Comparison of ENCODE assay signal across 9 mouse cellular contexts in genomic region chr17:26370521-26371245, GRCm38 (mm10). TPM values are rescaled to one million over a fixed set of nuclear protein-coding genes. Genes with fewer than 3 reads are reported as not detected.
A peak's percentile ranks its signal among the peaks of the same experiment; 100 is the strongest.
DNase-seq lines count a peak whose midpoint lies in the region; ATAC-seq and TF ChIP-seq lines count a peak whose summit lies in the region.
"Had no signal": no experiment of that assay in that cellular context is flagged by ENCODE, and none has a peak within 500 bp of the region (broad histone marks: within the 10 kb centered on the region; RNA-seq: fewer than 3 reads in every experiment).

No protein-coding gene starts in this region.

- H3K27me3 ChIP-seq in forebrain, postnatal 0 days (ENCODE audit: insufficient read depth, low read length) = no peaks in the 10 kb centered on the region
- no peaks in the 10 kb centered on the region for H3K27me3 ChIP-seq in forebrain, embryonic 12.5 days
- H3K27me3 ChIP-seq: neural tube, embryonic 13.5 days had no signal

- no peaks in the 10 kb centered on the region for H3K9me3 ChIP-seq in forebrain, postnatal 0 days (ENCODE audit: low read length)
- no peaks in the 10 kb centered on the region for H3K9me3 ChIP-seq in forebrain, embryonic 12.5 days
- H3K9me3 ChIP-seq: neural tube, embryonic 13.5 days had no signal

- no peak overlapping the region for H3K4me2 ChIP-seq in forebrain, postnatal 0 days (ENCODE audit: low read depth)
- no peak overlapping the region for H3K4me2 ChIP-seq in forebrain, embryonic 12.5 days
- H3K4me2 ChIP-seq: neural tube, embryonic 13.5 days had no signal

- peak; percentile 42 for ATAC-seq in forebrain, postnatal 0 days
- ATAC-seq in forebrain, embryonic 12.5 days (ENCODE audit: low FRiP score) = no peak

- WGBS in forebrain, postnatal 0 days = 31% methylated on average over 9 of the region's 9 CpGs
- 47% methylated on average over 9 of the region's 9 CpGs for WGBS in forebrain, embryonic 12.5 days

- intact Hi-C loops in left cerebral cortex, adult 2 months (cut with DNase I) = loop anchor here (2.0 kb wide), 2 partner anchors 50 to 56 kb away; no protein-coding TSS in a partner anchor

- peak; percentile 50 for DNase-seq in forebrain, postnatal 0 days
- DNase-seq in 3134 (ENCODE audit: extremely low read depth, insufficient read length, low spot score) (peak; percentile 32), NIH3T3 (ENCODE audit: low read depth) (peak; percentile 72)
- peak; percentile 53 for DNase-seq in frontal cortex, postnatal 36 days (ENCODE audit: low spot score in 2 of 2)
- peak; percentile 39 to 60 for DNase-seq in left cerebral cortex, adult 2 months (ENCODE audit: extremely low spot score in 1 of 2, low spot score in 2 of 2)
- DNase-seq in right cerebral cortex, adult 18-20 months = peak; percentile 66
- no peak for DNase-seq in ovary, adult 18-20 months (ENCODE audit: low spot score)

- TF ChIP-seq CTCF in forebrain, postnatal 0 days (IDR thresholded peaks at IDR 0.05; ENCODE audit: low read depth) = peak; percentile 57
- TF ChIP-seq CTCF in left cerebral cortex, adult 2 months (IDR thresholded peaks at IDR 0.05) = peak; percentile 65

- no peaks in the 10 kb centered on the region for H3K4me1 ChIP-seq in forebrain, postnatal 0 days (ENCODE audit: insufficient read depth)
- no peaks in the 10 kb centered on the region for H3K4me1 ChIP-seq in forebrain, embryonic 12.5 days

- no peak overlapping the region for H3K27ac ChIP-seq in forebrain, postnatal 0 days (ENCODE audit: low read depth, low read length)
- H3K27ac ChIP-seq in forebrain, embryonic 12.5 days = no peak overlapping the region
- no peak overlapping the region for H3K27ac ChIP-seq in left cerebral cortex, adult 2 months
- H3K27ac ChIP-seq: neural tube, embryonic 13.5 days had no signal

- no peak overlapping the region for H3K4me3 ChIP-seq in forebrain, postnatal 0 days (ENCODE audit: low read depth, low read length)
- no peak overlapping the region for H3K4me3 ChIP-seq in forebrain, embryonic 12.5 days (replicated peaks)
- no peak overlapping the region for H3K4me3 ChIP-seq in left cerebral cortex, adult 2 months
- H3K4me3 ChIP-seq: neural tube, embryonic 13.5 days had no signal

- no peak overlapping the region for H3K9ac ChIP-seq in forebrain, postnatal 0 days
- H3K9ac ChIP-seq in forebrain, embryonic 12.5 days = no peak overlapping the region
- H3K9ac ChIP-seq: neural tube, embryonic 13.5 days had no signal

- no peaks in the 10 kb centered on the region for H3K36me3 ChIP-seq in forebrain, postnatal 0 days (ENCODE audit: insufficient read depth)
- H3K36me3 ChIP-seq in forebrain, embryonic 12.5 days (replicated peaks) = no peaks in the 10 kb centered on the region
- H3K36me3 ChIP-seq: neural tube, embryonic 13.5 days had no signal

RNA-seq across cellular contexts. Expression of gene Neurl1b, which starts 43.9 kb away (rescaled TPM):
- total RNA-seq in forebrain, postnatal 0 days (2014; rRNA removed) = 59.1 and 74.1 TPM in 2 replicates
- 2.2 and 3.9 TPM in 2 replicates for polyA plus RNA-seq in forebrain, postnatal 0 days (2015; fragmentation: Nextera tagmentation; extraction: Ambion mirVana)
- polyA plus RNA-seq in forebrain, embryonic 12.5 days (2016; fragmentation: Nextera tagmentation; extraction: Ambion mirVana) = 0.57 and 0.72 TPM in 2 replicates
- 10 to 100 TPM; 69.9 to 79.7 TPM for total RNA-seq in left cerebral cortex, adult 2 months (2021)
